Mouse (Mus musculus) MEL (cell line): ENCODE measurements around the gene Cd163. TPM values are rescaled to one million over a fixed set of nuclear protein-coding genes. Genes with fewer than 3 reads are reported as not detected.
A peak's percentile ranks its signal among the peaks of the same experiment; 100 is the strongest.

Experiments used
- DNase-seq: peaks from one replicate; pipeline ENCODE4 v3.0.0; 2011; ENCODE audit warnings: low read depth, low spot score
- H3K27ac ChIP-seq: 2 replicates; pipeline ENCODE4 v1.5.1; 2012; ENCODE audit warnings: low read depth, mild to moderate bottlenecking, control low read depth, low read length, moderate library complexity; ENCODE audit not compliant: control insufficient read depth
- H3K27me3 ChIP-seq, 2 experiments: fragments of 150-350 bp in 1 of 2; sonication (generic) in 1 of 2; 2 replicates each; pipeline ENCODE4 v1.6.1; 2012; ENCODE audit warnings: low read length in 2 of 2, mild to moderate bottlenecking in 2 of 2, improper control_type of control experiment in 1 of 2, moderate library complexity in 1 of 2; ENCODE audit not compliant: insufficient read depth in 2 of 2, control insufficient read depth in 1 of 2
- H3K36me3 ChIP-seq, 2 experiments: 2 replicates each; pipeline ENCODE4 v1.6.1; 2012 to 2014; ENCODE audit warnings: low read length in 2 of 2, improper control_type of control experiment in 1 of 2, inconsistent platforms in 1 of 2, mild to moderate bottlenecking in 1 of 2; ENCODE audit not compliant: insufficient read depth in 2 of 2, control insufficient read depth in 1 of 2
- H3K4me1 ChIP-seq, 2 experiments: fragments of 150-350 bp in 1 of 2; sonication (generic) in 1 of 2; 2 replicates each; pipeline ENCODE4 v1.6.1; 2012; ENCODE audit warnings: low read length in 2 of 2, improper control_type of control experiment in 1 of 2, mild to moderate bottlenecking in 1 of 2; ENCODE audit not compliant: insufficient read depth in 2 of 2, control insufficient read depth in 1 of 2
- H3K4me3 ChIP-seq, 2 experiments: fragments of 150-350 bp in 1 of 2; sonication (generic) in 1 of 2; 2 replicates each; pipeline ENCODE4 v1.5.1; 2012; ENCODE audit warnings: low read depth in 2 of 2, low read length in 2 of 2, mild to moderate bottlenecking in 2 of 2, moderate library complexity in 2 of 2, control low read depth in 1 of 2, improper control_type of control experiment in 1 of 2; ENCODE audit not compliant: control insufficient read depth in 1 of 2, insufficient read depth in 1 of 2
- H3K79me2 ChIP-seq: 2 replicates; pipeline ENCODE4 v1.6.1; 2012; ENCODE audit warnings: mild to moderate bottlenecking, low read length, moderate library complexity; ENCODE audit not compliant: control insufficient read depth, poor library complexity, insufficient read depth
- H3K9ac ChIP-seq: 2 replicates; pipeline ENCODE4 v1.6.1; 2012; ENCODE audit warnings: low read depth, mild to moderate bottlenecking, control low read depth, low read length, moderate library complexity; ENCODE audit not compliant: control insufficient read depth, poor library complexity, severe bottlenecking
- H3K9me3 ChIP-seq: fragments of 150-350 bp; sonication (generic); replicated peaks from 2 replicates; pipeline ENCODE4 v1.6.1; 2012; ENCODE audit warnings: mild to moderate bottlenecking, low read length, improper control_type of control experiment, moderate library complexity; ENCODE audit not compliant: insufficient read depth
- BHLHE40 ChIP-seq: IDR thresholded peaks from 2 replicates; pipeline ENCODE4 v1.6.1; 2012; ENCODE audit warnings: low read depth, mild to moderate bottlenecking, inconsistent platforms, low read length, improper control_type of control experiment, borderline replicate concordance
- CHD1 ChIP-seq: IDR thresholded peaks from 2 replicates; pipeline ENCODE4 v1.6.1; 2012; ENCODE audit warnings: low read depth, mild to moderate bottlenecking, inconsistent platforms, low read length, improper control_type of control experiment
- CHD2 ChIP-seq: IDR thresholded peaks from 2 replicates; pipeline ENCODE4 v1.6.1; 2011; ENCODE audit warnings: low read length, improper control_type of control experiment
- CTCF ChIP-seq, 3 experiments: IDR thresholded peaks in 2 of 3; conservative IDR thresholded peaks in 1 of 3; 2 replicates each; pipeline ENCODE4 v1.5.1; 2011 to 2012; ENCODE audit warnings: low read length in 3 of 3, low read depth in 2 of 3, mild to moderate bottlenecking in 2 of 3, improper control_type of control experiment in 1 of 3, inconsistent platforms in 1 of 3, mixed read lengths in 1 of 3, moderate library complexity in 1 of 3; ENCODE audit not compliant: control insufficient read depth in 1 of 3, insufficient read depth in 1 of 3, poor library complexity in 1 of 3, severe bottlenecking in 1 of 3
- ELF1 ChIP-seq: IDR thresholded peaks from 2 replicates; pipeline ENCODE4 v1.6.1; 2014; ENCODE audit warnings: low read depth, mild to moderate bottlenecking, inconsistent platforms, low read length, improper control_type of control experiment, moderate library complexity
- EP300 ChIP-seq, 2 experiments: IDR thresholded peaks; 2 replicates each; pipeline ENCODE4 v1.6.1; 2011; ENCODE audit warnings: improper control_type of control experiment in 2 of 2, low read length in 2 of 2, low read depth in 1 of 2, mild to moderate bottlenecking in 1 of 2
- ETS1 ChIP-seq: IDR thresholded peaks from 2 replicates; pipeline ENCODE4 v1.6.1; 2012; ENCODE audit warnings: low read depth, mild to moderate bottlenecking, inconsistent platforms, low read length, improper control_type of control experiment, moderate library complexity
- GABPA ChIP-seq: IDR thresholded peaks from 2 replicates; pipeline ENCODE4 v1.6.1; 2012; ENCODE audit warnings: low read depth, mild to moderate bottlenecking, inconsistent platforms, low read length, improper control_type of control experiment, moderate library complexity
- GATA1 ChIP-seq: IDR thresholded peaks from 2 replicates; pipeline ENCODE4 v1.6.1; 2011; ENCODE audit warnings: low read depth, low read length, improper control_type of control experiment
- KAT2A ChIP-seq: conservative IDR thresholded peaks from 2 replicates; pipeline ENCODE4 v1.6.1; 2012; ENCODE audit warnings: low read depth, low read length, improper control_type of control experiment, inconsistent platforms
- MAFK ChIP-seq: IDR thresholded peaks from 2 replicates; pipeline ENCODE4 v1.6.1; 2011; ENCODE audit warnings: low read depth, mild to moderate bottlenecking, low read length, improper control_type of control experiment, borderline replicate concordance
- MAX ChIP-seq: IDR thresholded peaks from 2 replicates; pipeline ENCODE4 v1.6.1; 2011; ENCODE audit warnings: low read length, improper control_type of control experiment
- MAZ ChIP-seq: IDR thresholded peaks from 2 replicates; pipeline ENCODE4 v1.6.1; 2012; ENCODE audit warnings: low read depth, mild to moderate bottlenecking, inconsistent platforms, low read length, improper control_type of control experiment
- MEF2A ChIP-seq: IDR thresholded peaks from 2 replicates; pipeline ENCODE4 v1.6.1; 2014; ENCODE audit warnings: low read depth, mild to moderate bottlenecking, inconsistent platforms, low read length, improper control_type of control experiment; ENCODE audit not compliant: poor library complexity, insufficient replicate concordance, severe bottlenecking; ENCODE audit errors: extremely low read depth
- MXI1 ChIP-seq: IDR thresholded peaks from 2 replicates; pipeline ENCODE4 v1.6.1; 2011; ENCODE audit warnings: mild to moderate bottlenecking, low read depth, low read length, improper control_type of control experiment
- MYB ChIP-seq: IDR thresholded peaks from 2 replicates; pipeline ENCODE4 v1.6.1; 2011; ENCODE audit warnings: mild to moderate bottlenecking, low read depth, low read length, improper control_type of control experiment
- MYC ChIP-seq: IDR thresholded peaks from 2 replicates; pipeline ENCODE4 v1.6.1; 2011; ENCODE audit warnings: low read depth, mild to moderate bottlenecking, low read length, improper control_type of control experiment, moderate library complexity
- NELFE ChIP-seq: IDR thresholded peaks from 2 replicates; pipeline ENCODE4 v1.6.1; 2011; ENCODE audit warnings: low read depth, low read length, improper control_type of control experiment
- POLR2AphosphoS2 ChIP-seq: IDR thresholded peaks from 2 replicates; pipeline ENCODE4 v1.6.1; 2011; ENCODE audit warnings: low read length, improper control_type of control experiment
- RAD21 ChIP-seq: IDR thresholded peaks from 2 replicates; pipeline ENCODE4 v1.6.1; 2011; ENCODE audit warnings: mild to moderate bottlenecking, low read depth, low read length, improper control_type of control experiment
- RCOR1 ChIP-seq: IDR thresholded peaks from 2 replicates; pipeline ENCODE4 v1.6.1; 2012; ENCODE audit warnings: low read depth, mild to moderate bottlenecking, inconsistent platforms, low read length, improper control_type of control experiment
- SIN3A ChIP-seq: IDR thresholded peaks from 2 replicates; pipeline ENCODE4 v1.6.1; 2012; ENCODE audit warnings: low read length, improper control_type of control experiment, inconsistent platforms
- SMC3 ChIP-seq: IDR thresholded peaks from 2 replicates; pipeline ENCODE4 v1.6.1; 2011; ENCODE audit warnings: low read depth, low read length, improper control_type of control experiment
- TAL1 ChIP-seq: IDR thresholded peaks from 2 replicates; pipeline ENCODE4 v1.6.1; 2012; ENCODE audit warnings: mild to moderate bottlenecking, inconsistent platforms, low read length, moderate library complexity, mixed read lengths
- TCF12 ChIP-seq: IDR thresholded peaks from 2 replicates; pipeline ENCODE4 v1.6.1; 2014; ENCODE audit warnings: low read depth, mild to moderate bottlenecking, inconsistent platforms, low read length, improper control_type of control experiment, moderate library complexity
- UBTF ChIP-seq: IDR thresholded peaks from 2 replicates; pipeline ENCODE4 v1.6.1; 2012; ENCODE audit warnings: low read depth, mild to moderate bottlenecking, inconsistent platforms, low read length, improper control_type of control experiment, moderate library complexity, borderline replicate concordance; ENCODE audit not compliant: insufficient read depth
- USF1 ChIP-seq: IDR thresholded peaks from 2 replicates; pipeline ENCODE4 v1.6.1; 2014; ENCODE audit warnings: low read depth, mild to moderate bottlenecking, inconsistent platforms, low read length, improper control_type of control experiment, moderate library complexity
- USF2 ChIP-seq, 2 experiments: IDR thresholded peaks; 2 replicates each; pipeline ENCODE4 v1.6.1; 2011 to 2012; ENCODE audit warnings: improper control_type of control experiment in 2 of 2, low read length in 2 of 2, borderline replicate concordance in 1 of 2, inconsistent platforms in 1 of 2, low read depth in 1 of 2, mild to moderate bottlenecking in 1 of 2; ENCODE audit not compliant: insufficient read depth in 1 of 2
- ZC3H11A ChIP-seq: IDR thresholded peaks from 2 replicates; pipeline ENCODE4 v1.6.1; 2012; ENCODE audit warnings: low read depth, mild to moderate bottlenecking, inconsistent platforms, low read length, improper control_type of control experiment
- ZKSCAN1 ChIP-seq: IDR thresholded peaks from 2 replicates; pipeline ENCODE4 v1.6.1; 2012; ENCODE audit warnings: low read depth, mild to moderate bottlenecking, inconsistent platforms, low read length, improper control_type of control experiment, moderate library complexity
- ZMIZ1 ChIP-seq: IDR thresholded peaks from 2 replicates; pipeline ENCODE4 v1.6.1; 2012; ENCODE audit warnings: low read depth, mild to moderate bottlenecking, inconsistent platforms, low read length, improper control_type of control experiment, moderate library complexity
- polyA plus RNA-seq, 2 experiments: library from polyadenylated mRNA; stranded (reverse) in 1 of 2; unstranded in 1 of 2; fragments of >175 nt in 1 of 2; fragments of >200 nt in 1 of 2; gene quantifications; 2 replicates each; pipeline versions ENCODE4 v1.2.1 to v1.2.4; 2012; ENCODE audit warnings: low replicate concordance in 2 of 2, low read depth in 1 of 2; ENCODE audit not compliant: insufficient read length in 2 of 2, insufficient read depth in 1 of 2, missing spikeins in 1 of 2
- total RNA-seq: library from RNA; depleted of rRNA; stranded (reverse); fragments of 300-350 nt; gene quantifications from 2 replicates; pipeline ENCODE4 v1.2.3, GENCODE M21; 2012

The Cd163 gene
- total and polyA plus RNA-seq, 3 experiments = 0.58 to 0.81 TPM; not detected in 1

- DNase-seq = peak; percentile 85
- Histone ChIP-seq H3K36me3 (no peaks in the 10 kb centered on the region; a peak in 1 of 4 replicates), H3K9me3 (no peaks in the 10 kb centered on the region), H3K4me1 (no peaks in the 10 kb centered on the region), H3K27me3 (peaks cover 0 to 1% of the 10 kb centered on the region in 2 experiments), H3K4me3 (peak overlapping the region in 1 of 2 experiments; percentile 9; a peak in 1 of 4 replicates), H3K79me2 (no peaks in the 10 kb centered on the region), H3K27ac (no peak overlapping the region), H3K9ac (peak overlapping the region; percentile 36)
- TF ChIP-seq ZMIZ1 = no peak
- TF ChIP-seq USF1 = no peak
- TF ChIP-seq MEF2A = no peak
- no peak for TF ChIP-seq POLR2AphosphoS2
- TF ChIP-seq UBTF = no peak
- no peak for TF ChIP-seq MAFK
- no peak for TF ChIP-seq ETS1
- TF ChIP-seq NELFE = no peak
- no peak for TF ChIP-seq CHD2
- 0 out of 2 replicates have a peak, but pooled peaks have one; percentile 23 for TF ChIP-seq TCF12
- 0 out of 2 replicates have a peak, but pooled peaks have one; percentile 46 for TF ChIP-seq SIN3A
- no peak for TF ChIP-seq TAL1
- TF ChIP-seq GATA1 = no peak
- TF ChIP-seq GABPA = no peak
- TF ChIP-seq EP300 (IDR thresholded peaks at IDR 0.05; ENCODE audit: low read depth in 1 of 2, low read length in 2 of 2) = no peak
- no peak for TF ChIP-seq MAZ
- TF ChIP-seq ZKSCAN1 = no peak
- TF ChIP-seq USF2 (IDR thresholded peaks at IDR 0.05; ENCODE audit: borderline replicate concordance in 1 of 2, insufficient read depth in 1 of 2, low read depth in 1 of 2, low read length in 2 of 2) = no peak
- TF ChIP-seq SMC3 = peak; percentile 100
- peak; percentile 84 for TF ChIP-seq RAD21
- no peak for TF ChIP-seq KAT2A
- no peak for TF ChIP-seq MYB
- no peak for TF ChIP-seq RCOR1
- 0 out of 2 replicates have a peak, but pooled peaks have one; percentile 49 for TF ChIP-seq MYC
- TF ChIP-seq BHLHE40 = no peak
- no peak for TF ChIP-seq ELF1
- no peak for TF ChIP-seq MAX
- peak; percentile 79 to 97 (median 88) for TF ChIP-seq CTCF (IDR thresholded peaks at IDR 0.05 in 2 of 3, conservative IDR thresholded peaks at IDR 0.05 in 1 of 3; ENCODE audit: control insufficient read depth in 1 of 3, insufficient read depth in 1 of 3, low read depth in 2 of 3, low read length in 3 of 3, poor library complexity in 1 of 3, severe bottlenecking in 1 of 3)
- no peak for TF ChIP-seq MXI1
- peak; percentile 93 for TF ChIP-seq ZC3H11A
- no peak for TF ChIP-seq CHD1
These were observed 41.8 kb upstream of the Cd163 start for GRCm38 (mm10) chr6:124262696-124263095.
